Mouse (Mus musculus): ENCODE measurements around the gene Itgb6.

GRCm38 (mm10) chr2:60712483-60712882, 10.0 kb downstream of the Itgb6 start:
- TF ChIP-seq CTCF (IDR thresholded peaks at IDR 0.05; ENCODE audit: extremely low read depth, insufficient read depth, insufficient read length, insufficient replicate concordance) (no peak), POLR2A (IDR thresholded peaks at IDR 0.05; ENCODE audit: low read depth, low read length) (no peak)

Measured in spleen, adult 2 months (tissue).